Mouse (Mus musculus) embryonic facial prominence, embryonic 12.5 days (tissue): ENCODE measurements around the gene Tex19.2. TPM values are rescaled to one million over a fixed set of nuclear protein-coding genes. Genes with fewer than 3 reads are reported as not detected.
A peak's percentile ranks its signal among the peaks of the same experiment; 100 is the strongest.

Experiments
- ATAC-seq: fragments of 200-750 bp; cut with Nextera tagmentation; 2 replicates; pipeline ENCODE4 v1.8.0; 2017; ENCODE audit not compliant: insufficient number of reproducible peaks, insufficient read depth, low FRiP score, low TSS enrichment
- H3K27ac ChIP-seq: fragments of 300-500 bp; sonication (generic); 2 replicates; pipeline ENCODE4 v1.5.1; 2016; ENCODE audit warnings: mild to moderate bottlenecking
- H3K27me3 ChIP-seq: fragments of 300-500 bp; sonication (generic); 2 replicates; pipeline ENCODE4 v1.6.1; 2016; ENCODE audit warnings: mild to moderate bottlenecking, moderate library complexity
- H3K36me3 ChIP-seq: fragments of 300-500 bp; sonication (generic); 2 replicates; pipeline ENCODE4 v1.6.1; 2016; ENCODE audit warnings: mild to moderate bottlenecking
- H3K4me1 ChIP-seq: fragments of 300-500 bp; sonication (generic); 2 replicates; pipeline ENCODE4 v1.6.1; 2016
- H3K4me2 ChIP-seq: fragments of 300-500 bp; sonication (generic); replicated peaks from 2 replicates; pipeline ENCODE4 v1.6.1; 2016; ENCODE audit warnings: mild to moderate bottlenecking, moderate library complexity
- H3K4me3 ChIP-seq: fragments of 300-500 bp; sonication (generic); 2 replicates; pipeline ENCODE4 v1.5.1; 2016; ENCODE audit warnings: mild to moderate bottlenecking
- H3K9ac ChIP-seq: fragments of 300-500 bp; sonication (generic); 2 replicates; pipeline ENCODE4 v1.6.1; 2016; ENCODE audit warnings: mild to moderate bottlenecking, moderate library complexity
- H3K9me3 ChIP-seq: fragments of 300-500 bp; sonication (generic); 2 replicates; pipeline ENCODE4 v1.6.1; 2016; ENCODE audit warnings: mild to moderate bottlenecking, moderate library complexity
- WGBS: fragments of 180-500 bp; shearing (Covaris S2); methylation state at CpG from one replicate; pipeline ENCODE4 v1.1.7; 2016; 5-methylcytosine and 5-hydroxymethylcytosine counted together
- polyA plus RNA-seq: library from polyadenylated mRNA; unstranded; fragments of >200 nt; fragmentation: Nextera tagmentation; extraction: Ambion mirVana; gene quantifications from 2 replicates; pipeline ENCODE4 v1.2.1, GENCODE M21; 2016

The Tex19.2 gene
- polyA plus RNA-seq, result 0.08 TPM in 1 of 2 replicates, not detected in the other

GRCm38 (mm10) chr11:121118577-121118976 is at the start of gene Tex19.2:
TSS of gene Tex19.2 (minus strand) at chr11:121118677.
- Histone ChIP-seq H3K4me2 (no peak within 1 kb of the TSS), H3K27ac (no peak within 1 kb of the TSS), H3K4me1 (no peaks in the 10 kb centered on the region), H3K9ac (no peak within 1 kb of the TSS), H3K27me3 (no peaks in the 10 kb centered on the region), H3K36me3 (no peaks in the 10 kb centered on the region), H3K4me3 (no peak within 1 kb of the TSS), H3K9me3 (no peaks in the 10 kb centered on the region)
- ATAC-seq, result no peak
- WGBS, result 78% methylated on average over 3 of the region's 3 CpGs

GRCm38 (mm10) chr11:121163751-121164150 is 45.3 kb upstream of the Tex19.2 start:
- no peak for ATAC-seq
- H3K4me1 ChIP-seq, result no peaks in the 10 kb centered on the region; the same call in 1 of the 2 replicates
- no peaks in the 10 kb centered on the region for H3K9me3 ChIP-seq
- H3K27ac ChIP-seq, result no peak overlapping the region
- no peaks in the 10 kb centered on the region; the same call in 1 of the 2 replicates for H3K27me3 ChIP-seq
- 88% methylated on average over 4 of the region's 4 CpGs for WGBS
- H3K4me3 ChIP-seq, result no peak overlapping the region
- no peak overlapping the region for H3K4me2 ChIP-seq
- no peak overlapping the region for H3K9ac ChIP-seq
- H3K36me3 ChIP-seq, result no peaks in the 10 kb centered on the region

GRCm38 (mm10) chr11:121160636-121161346 is 42.3 kb upstream of the Tex19.2 start:
- H3K27ac ChIP-seq, result no peak overlapping the region
- H3K4me3 ChIP-seq, result no peak overlapping the region
- no peaks in the 10 kb centered on the region for H3K9me3 ChIP-seq
- no peak overlapping the region for H3K4me2 ChIP-seq
- no peaks in the 10 kb centered on the region for H3K36me3 ChIP-seq
- H3K9ac ChIP-seq, result no peak overlapping the region
- H3K4me1 ChIP-seq, result peaks cover 7% of the 10 kb centered on the region
- no peak for ATAC-seq
- H3K27me3 ChIP-seq, result peaks cover 24% of the 10 kb centered on the region
- WGBS, result 89% methylated on average over 26 of the region's 26 CpGs

GRCm38 (mm10) chr11:121159971-121160370 is 41.5 kb upstream of the Tex19.2 start, which contains the start of gene Uts2r:
TSS of gene Uts2r (plus strand) at chr11:121160271.
- ATAC-seq, result no peak
- Histone ChIP-seq H3K9me3 (no peaks in the 10 kb centered on the region), H3K4me2 (no peak within 1 kb of the TSS), H3K27me3 (peaks cover 32% of the 10 kb centered on the region), H3K27ac (no peak within 1 kb of the TSS), H3K9ac (no peak within 1 kb of the TSS), H3K36me3 (no peaks in the 10 kb centered on the region), H3K4me3 (no peak within 1 kb of the TSS), H3K4me1 (peaks cover 7% of the 10 kb centered on the region)
- WGBS, result 87% methylated on average over 5 of the region's 5 CpGs

- Histone ChIP-seq H3K4me1 (peaks cover 7% of the 10 kb centered on the region), H3K27ac (no peak overlapping the region), H3K4me3 (peak overlapping the region; percentile 39), H3K36me3 (no peaks in the 10 kb centered on the region), H3K4me2 (peak overlapping the region; percentile 53), H3K9me3 (no peaks in the 10 kb centered on the region), H3K9ac (no peak overlapping the region), H3K27me3 (peaks cover 38% of the 10 kb centered on the region)
- 1% methylated on average over 45 of the region's 45 CpGs for WGBS
- no peak for ATAC-seq
Observed at GRCm38 (mm10) chr11:121156411-121156891, 38.0 kb upstream of the Tex19.2 start.

- Histone ChIP-seq H3K36me3 (no peaks in the 10 kb centered on the region), H3K9ac (no peak overlapping the region), H3K4me3 (no peak overlapping the region), H3K27me3 (peaks cover 38% of the 10 kb centered on the region), H3K27ac (no peak overlapping the region), H3K4me2 (no peak overlapping the region), H3K9me3 (no peaks in the 10 kb centered on the region), H3K4me1 (peaks cover 7% of the 10 kb centered on the region; the same call in 1 of the 2 replicates)
- ATAC-seq, result no peak
- 34% methylated on average over 4 of the region's 4 CpGs for WGBS
Observed at GRCm38 (mm10) chr11:121154203-121154602, 35.7 kb upstream of the Tex19.2 start.

- WGBS, result 80% methylated on average over 3 of the region's 3 CpGs
- Histone ChIP-seq H3K9ac (no peak overlapping the region), H3K4me2 (no peak overlapping the region), H3K4me1 (no peaks in the 10 kb centered on the region), H3K36me3 (no peaks in the 10 kb centered on the region), H3K27me3 (no peaks in the 10 kb centered on the region), H3K9me3 (no peaks in the 10 kb centered on the region), H3K4me3 (no peak overlapping the region), H3K27ac (no peak overlapping the region)
- no peak for ATAC-seq
Observed at GRCm38 (mm10) chr11:121148193-121148592, 29.7 kb upstream of the Tex19.2 start.

GRCm38 (mm10) chr11:121145865-121146264 is 27.4 kb upstream of the Tex19.2 start, which contains the start of gene Tex19.1:
TSS of gene Tex19.1 (plus strand) at chr11:121146143.
- no peak for ATAC-seq

GRCm38 (mm10) chr11:121143325-121144015 is 25.0 kb upstream of the Tex19.2 start:
- no peaks in the 10 kb centered on the region for H3K27me3 ChIP-seq
- WGBS, result 81% methylated on average over 9 of the region's 9 CpGs
- H3K4me1 ChIP-seq, result no peaks in the 10 kb centered on the region
- no peak overlapping the region for H3K4me3 ChIP-seq
- no peaks in the 10 kb centered on the region for H3K36me3 ChIP-seq
- no peak overlapping the region for H3K4me2 ChIP-seq
- H3K27ac ChIP-seq, result no peak overlapping the region
- H3K9ac ChIP-seq, result no peak overlapping the region
- H3K9me3 ChIP-seq, result no peaks in the 10 kb centered on the region
- no peak for ATAC-seq

More at GRCm38 (mm10) chr11:121145865-121146264, 27.4 kb upstream of the Tex19.2 start, which contains the start of gene Tex19.1:
- no peak within 1 kb of the TSS for H3K27ac ChIP-seq
- no peaks in the 10 kb centered on the region for H3K4me1 ChIP-seq
- no peak within 1 kb of the TSS for H3K4me3 ChIP-seq
- H3K9ac ChIP-seq, result no peak within 1 kb of the TSS
- no peak within 1 kb of the TSS for H3K4me2 ChIP-seq
- no peaks in the 10 kb centered on the region for H3K9me3 ChIP-seq
- no peaks in the 10 kb centered on the region for H3K27me3 ChIP-seq
- WGBS, result 88% methylated on average over 22 of the region's 22 CpGs
- H3K36me3 ChIP-seq, result no peaks in the 10 kb centered on the region

GRCm38 (mm10) chr11:121138732-121139131 is 20.3 kb upstream of the Tex19.2 start:
- Histone ChIP-seq H3K9me3 (no peaks in the 10 kb centered on the region), H3K4me1 (no peaks in the 10 kb centered on the region), H3K9ac (no peak overlapping the region), H3K27me3 (no peaks in the 10 kb centered on the region), H3K4me2 (no peak overlapping the region), H3K4me3 (no peak overlapping the region), H3K27ac (no peak overlapping the region), H3K36me3 (no peaks in the 10 kb centered on the region)
- no peak for ATAC-seq
- WGBS, result 45% methylated on average over 6 of the region's 6 CpGs

GRCm38 (mm10) chr11:121137682-121138081 is 19.2 kb upstream of the Tex19.2 start:
- no peak for ATAC-seq
- Histone ChIP-seq H3K9me3 (no peaks in the 10 kb centered on the region), H3K4me3 (no peak overlapping the region), H3K4me1 (no peaks in the 10 kb centered on the region), H3K9ac (no peak overlapping the region), H3K27ac (no peak overlapping the region), H3K27me3 (no peaks in the 10 kb centered on the region), H3K36me3 (no peaks in the 10 kb centered on the region), H3K4me2 (no peak overlapping the region)
- WGBS, result 78% methylated on average over 5 of the region's 5 CpGs

GRCm38 (mm10) chr11:121134600-121134999 is 16.1 kb upstream of the Tex19.2 start:
- H3K4me1 ChIP-seq, result no peaks in the 10 kb centered on the region
- no peak overlapping the region for H3K4me2 ChIP-seq
- no peak overlapping the region for H3K27ac ChIP-seq
- no peaks in the 10 kb centered on the region for H3K27me3 ChIP-seq
- no peak for ATAC-seq
- no peak overlapping the region for H3K9ac ChIP-seq
- H3K4me3 ChIP-seq, result no peak overlapping the region
- H3K9me3 ChIP-seq, result no peaks in the 10 kb centered on the region
- 83% methylated on average over 1 of the region's 1 CpGs for WGBS
- no peaks in the 10 kb centered on the region for H3K36me3 ChIP-seq
